Mouse (Mus musculus) left cerebral cortex, adult 2 months (tissue): Measurements from ENCODE around the gene Nedd4. TPM values are rescaled to one million over a fixed set of nuclear protein-coding genes. Genes with fewer than 3 reads are reported as not detected.

Experiments used
- DNase-seq, 2 experiments: peaks; one replicate each; pipeline ENCODE4 v3.0.0; 2021 to 2022; ENCODE audit warnings: low spot score in 2 of 2, mixed read lengths in 1 of 2; ENCODE audit errors: extremely low spot score in 1 of 2
- H3K27ac ChIP-seq: fragments of 200-600 bp; 2 replicates; pipeline ENCODE4 v1.8.1; 2022
- H3K4me3 ChIP-seq: fragments of 200-600 bp; 2 replicates; pipeline ENCODE4 v1.8.1; 2022
- CTCF ChIP-seq: fragments of 200-600 bp; IDR thresholded peaks from 2 replicates; pipeline ENCODE4 v1.8.1; 2022; ENCODE audit warnings: antibody characterized with exemption, mild to moderate bottlenecking, moderate library complexity
- intact Hi-C: fragments of 180-260 bp; cut with DNase I; formaldehyde crosslinking; loops from one replicate; pipeline ENCODE4 v1.15.1; 2025
- total RNA-seq, 2 experiments: library from RNA; stranded (reverse); gene quantifications; 2 replicates each; pipeline ENCODE4 v1.2.3; 2021

Gene Nedd4
- total RNA-seq, 2 experiments from 2014 or later: 268 to 283 TPM

DNA sequence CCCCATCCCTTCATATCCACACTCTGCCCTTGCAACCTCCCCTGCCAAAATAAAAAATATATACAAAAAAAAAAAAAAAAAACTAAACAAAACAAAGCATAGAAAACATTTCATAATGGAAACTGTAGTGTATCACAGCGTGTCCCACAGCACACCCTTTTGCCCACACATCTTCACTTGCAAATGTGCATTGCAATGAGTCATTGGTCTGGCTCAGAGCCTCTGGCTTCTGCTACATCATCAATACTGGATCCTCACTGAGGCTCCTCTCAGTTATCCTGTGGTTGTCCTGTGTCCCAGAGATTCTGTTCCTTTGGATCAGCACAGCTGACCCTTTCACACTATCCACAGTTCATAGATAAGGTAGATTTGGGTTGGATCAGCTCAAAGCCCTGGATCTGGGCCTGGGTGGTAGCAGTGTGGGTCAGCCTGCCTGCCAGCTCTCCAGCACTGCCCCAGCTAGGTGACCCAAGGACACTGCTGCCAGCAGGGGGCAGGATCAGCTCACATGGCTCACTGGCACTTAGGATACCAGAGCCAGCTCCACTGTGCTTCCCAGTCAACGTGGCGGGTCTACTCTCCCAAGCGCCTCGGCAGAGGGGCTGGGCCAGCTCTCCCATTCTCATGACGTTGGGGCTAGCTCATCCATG, 7.4 kb upstream of the Nedd4 start:
- no peak overlapping the region for H3K27ac ChIP-seq
- peak; percentile 53 to 65 for DNase-seq
- intact Hi-C loops: loop anchor here (1.0 kb wide), 1 partner anchor 18 kb away; no protein-coding TSS in a partner anchor
- TF ChIP-seq CTCF: peak; percentile 58
- no peak overlapping the region for H3K4me3 ChIP-seq

DNA sequence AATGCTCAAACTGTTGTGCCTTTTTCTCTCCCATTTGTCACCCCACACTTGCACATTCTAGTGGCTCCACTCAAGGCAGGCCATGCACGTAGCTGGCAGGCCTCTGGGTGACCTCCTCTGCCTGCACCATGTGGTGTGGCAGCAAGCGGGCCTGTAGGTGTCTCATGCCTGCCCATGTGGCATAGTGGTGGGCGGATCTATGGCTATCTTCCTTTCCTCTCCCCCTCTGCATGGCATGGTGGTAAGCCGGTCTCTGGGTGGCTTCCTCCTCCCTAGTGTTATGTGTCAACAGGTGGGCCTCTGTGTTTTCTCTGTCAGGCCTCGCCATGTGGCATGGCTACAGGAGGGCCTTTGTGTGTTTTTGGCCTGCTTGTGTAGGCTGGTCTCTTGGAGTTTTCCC, 6.5 kb upstream of the Nedd4 start:
- no peak overlapping the region for H3K27ac ChIP-seq
- TF ChIP-seq CTCF: no peak
- H3K4me3 ChIP-seq: no peak overlapping the region
- intact Hi-C loops: loop anchor here (1.0 kb wide), 1 partner anchor 17 kb away; no protein-coding TSS in a partner anchor
- DNase-seq: no peak

DNA sequence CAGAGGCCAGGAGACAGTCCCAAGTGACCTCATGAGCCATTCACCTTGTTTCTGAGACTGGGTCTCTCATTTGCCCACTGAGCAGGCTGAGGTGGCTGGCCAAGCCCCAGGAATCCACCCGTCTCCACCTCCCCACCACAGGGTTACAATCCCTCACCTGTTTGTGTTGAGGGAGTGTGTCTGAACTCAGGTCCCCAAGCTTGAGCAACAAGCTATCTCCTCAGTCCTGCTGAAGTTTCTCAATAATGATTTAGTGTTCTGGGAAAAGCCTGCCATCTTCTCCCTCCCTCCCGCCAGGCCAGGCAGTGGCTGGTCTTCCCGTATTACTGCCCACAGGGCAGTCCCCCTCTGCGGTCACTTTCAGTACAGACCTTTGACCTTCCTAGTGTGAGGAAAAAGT, 5.7 kb upstream of the Nedd4 start:
- Histone ChIP-seq H3K4me3 (no peak overlapping the region), H3K27ac (no peak overlapping the region)
- TF ChIP-seq CTCF: no peak
- intact Hi-C loops: no loop called here
- DNase-seq: no peak

DNA sequence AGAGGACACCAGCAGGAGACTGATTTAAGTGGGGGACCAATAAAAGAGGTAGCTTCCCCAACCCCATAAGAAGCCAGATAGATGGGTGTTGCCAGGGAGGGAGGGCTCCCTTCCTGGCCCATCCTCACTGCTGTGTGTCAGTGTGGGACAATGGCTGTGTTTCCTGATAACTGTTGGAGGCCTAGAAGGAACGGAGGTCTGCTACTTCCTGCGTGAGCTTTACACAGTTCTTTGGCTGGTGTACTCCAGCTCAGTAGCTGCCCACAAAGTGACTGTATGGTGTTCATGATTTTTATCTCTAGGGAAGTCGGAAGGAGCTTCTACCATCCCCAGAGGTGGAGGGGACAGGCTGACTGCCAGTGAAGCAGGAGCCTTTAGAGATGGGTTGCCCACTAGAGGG, 5.2 kb upstream of the Nedd4 start:
- Histone ChIP-seq H3K27ac (no peak overlapping the region), H3K4me3 (no peak overlapping the region)
- no peak for TF ChIP-seq CTCF
- DNase-seq: no peak
- intact Hi-C loops: no loop called here

DNA sequence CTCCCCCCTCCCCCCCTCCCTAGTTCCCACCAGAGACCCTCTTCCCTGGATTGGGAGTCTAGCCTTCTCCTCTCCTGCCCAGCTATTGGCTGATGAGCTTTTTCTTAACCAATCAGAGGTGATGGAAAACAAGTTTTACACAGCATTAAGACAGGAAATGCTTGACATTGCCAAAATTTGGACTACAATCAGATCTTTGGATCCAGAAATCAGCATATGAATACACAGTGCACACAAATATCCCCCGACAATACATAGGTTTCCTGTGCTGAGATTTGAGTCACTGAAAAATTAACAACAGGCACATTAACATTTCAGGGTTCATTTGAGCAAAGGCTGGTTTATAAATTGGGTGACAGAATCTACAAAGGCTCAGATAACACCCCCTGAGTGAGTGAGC, 4.5 kb upstream of the Nedd4 start:
- no peak overlapping the region for H3K4me3 ChIP-seq
- intact Hi-C loops: no loop called here
- DNase-seq: no peak
- no peak overlapping the region for H3K27ac ChIP-seq
- no peak for TF ChIP-seq CTCF

DNA sequence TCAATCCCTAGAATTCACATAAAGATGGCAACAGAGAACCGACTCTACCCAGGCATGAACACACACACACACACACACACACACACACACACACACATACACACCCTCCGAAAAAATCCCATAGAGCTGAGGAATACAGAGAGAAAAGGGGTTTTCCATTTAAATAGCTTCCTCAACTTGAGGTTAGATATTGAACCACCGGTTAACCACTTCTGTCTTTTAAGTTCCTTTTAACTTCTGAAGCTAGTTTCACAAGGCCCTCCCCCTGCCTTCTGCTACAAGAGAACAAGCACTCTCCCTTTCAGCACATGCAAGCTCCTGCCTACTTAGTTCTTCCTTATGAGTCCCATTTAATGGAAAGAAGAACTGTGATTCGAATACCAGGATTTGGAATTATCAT, 2.0 kb upstream of the Nedd4 start:
- H3K27ac ChIP-seq: no peak overlapping the region
- TF ChIP-seq CTCF: no peak
- intact Hi-C loops: loop anchor here (5.0 kb wide), 1 partner anchor 128 kb away; the partner anchor contains the start of gene Rfx7
- H3K4me3 ChIP-seq: no peak overlapping the region
- no peak for DNase-seq

DNA sequence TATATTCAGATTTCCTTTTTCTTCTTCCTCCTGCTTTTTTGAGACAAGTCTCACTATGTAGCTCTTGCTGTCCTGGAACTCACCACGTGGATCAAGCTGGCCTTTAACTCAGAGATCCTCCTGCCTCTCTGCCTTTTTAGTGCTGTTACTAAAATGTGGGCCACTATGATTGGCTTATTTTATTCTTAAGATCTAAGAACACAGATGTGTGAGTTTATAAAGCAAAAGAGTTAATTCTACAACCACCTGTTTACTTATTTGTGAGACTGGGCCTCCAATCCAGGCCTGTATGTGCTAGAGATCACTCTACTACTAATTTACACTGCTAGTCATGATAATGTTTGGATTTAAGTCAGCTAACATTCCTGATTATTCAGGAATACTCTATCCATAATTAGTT, 1.2 kb upstream of the Nedd4 start:
- no peak for DNase-seq
- no peak overlapping the region; the same call in 1 of the 2 replicates for H3K27ac ChIP-seq
- TF ChIP-seq CTCF: no peak
- intact Hi-C loops: loop anchor here (5.0 kb wide), 1 partner anchor 129 kb away; the partner anchor contains the start of gene Rfx7
- no peak overlapping the region for H3K4me3 ChIP-seq

DNA sequence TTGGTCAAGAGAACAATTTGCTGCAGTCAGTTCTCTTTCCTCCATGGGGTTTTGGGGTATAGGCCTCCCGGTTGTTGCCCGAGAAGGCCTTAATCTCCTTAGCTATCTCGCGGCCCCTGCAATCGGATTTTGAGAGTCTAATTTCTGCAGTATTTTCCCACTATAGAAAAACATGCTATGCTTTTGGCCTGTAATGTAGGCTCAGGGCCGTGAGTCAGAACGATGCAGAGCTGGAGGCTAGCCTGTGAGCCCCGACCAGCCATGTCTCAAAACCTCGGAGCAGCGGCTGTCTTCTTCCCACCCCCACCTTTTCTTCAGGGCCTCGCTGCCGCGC, 618 bp upstream of the Nedd4 start:
- intact Hi-C loops: loop anchor here (5.0 kb wide), 1 partner anchor 129 kb away; the partner anchor contains the start of gene Rfx7
- no peak for DNase-seq
- no peak for TF ChIP-seq CTCF
- peak overlapping the region; percentile 98 for H3K27ac ChIP-seq
- peak overlapping the region; percentile 84 for H3K4me3 ChIP-seq

DNA sequence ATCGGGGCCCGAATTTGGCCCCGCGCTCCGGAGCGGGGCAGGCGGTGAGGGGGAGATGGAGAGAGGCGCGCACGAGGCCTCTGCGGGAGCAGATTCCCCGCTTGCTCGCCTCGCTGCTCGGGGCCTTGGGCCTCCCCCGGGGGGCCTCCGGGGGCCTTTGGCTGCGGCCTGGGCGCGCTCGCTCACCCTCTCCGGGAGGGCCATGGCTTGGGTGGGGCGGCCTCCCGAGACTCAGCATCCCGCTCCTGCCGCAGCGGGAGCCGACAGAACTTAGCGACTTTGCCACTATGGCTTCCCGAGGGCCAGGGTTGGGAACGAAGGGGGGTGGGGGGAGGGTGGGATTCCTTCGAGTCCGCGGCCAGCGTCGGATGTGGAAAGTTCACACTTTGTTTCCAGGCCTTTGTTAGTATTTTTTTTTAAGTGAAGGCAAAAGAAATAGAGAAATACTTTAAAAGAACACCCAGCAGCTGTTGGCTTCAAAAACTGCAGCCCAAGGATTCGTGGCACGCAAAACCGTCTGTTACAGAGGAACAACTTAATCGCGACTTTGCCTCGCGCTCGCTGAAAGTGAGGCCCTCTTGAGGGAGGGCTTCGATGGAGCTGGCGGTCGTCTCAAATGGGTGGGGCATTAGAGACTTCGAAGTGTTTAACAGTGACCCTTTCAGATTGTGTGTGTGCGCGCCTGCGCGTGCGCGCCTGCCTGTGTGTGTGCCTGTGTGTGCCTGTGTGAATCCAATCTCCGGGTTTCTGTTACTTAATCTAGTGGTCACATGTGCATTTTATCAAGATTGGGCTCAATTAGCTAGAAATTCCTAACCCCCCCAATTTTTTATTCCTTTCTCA, 766 bp downstream of the Nedd4 start:
- DNase-seq: peak; percentile 40 to 70
- TF ChIP-seq CTCF: no peak
- intact Hi-C loops: loop anchor here (5.0 kb wide), 1 partner anchor 131 kb away; the partner anchor contains the start of gene Rfx7
- Histone ChIP-seq H3K27ac (peak overlapping the region; percentile 98), H3K4me3 (peak overlapping the region; percentile 84)

DNA sequence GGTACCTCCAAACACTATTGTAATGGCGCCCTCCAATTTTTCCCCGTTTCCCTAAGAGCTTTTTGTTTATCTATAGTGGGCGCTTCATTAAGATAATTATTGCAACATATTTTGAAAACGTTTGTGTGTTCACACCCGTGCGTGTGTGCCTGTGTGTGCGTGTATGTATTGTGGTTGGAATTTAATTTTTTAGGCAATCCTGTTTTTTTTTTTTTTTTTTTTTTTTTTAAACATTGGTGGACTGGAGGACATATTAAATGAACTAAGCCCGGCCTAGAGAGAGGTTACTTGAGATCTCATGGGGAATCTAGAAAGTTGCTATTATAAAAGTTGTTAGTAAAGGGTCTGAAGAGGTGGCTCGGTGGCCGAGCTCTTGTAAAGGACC, 1.4 kb downstream of the Nedd4 start:
- no peak for DNase-seq
- H3K4me3 ChIP-seq: peak overlapping the region; percentile 84

DNA sequence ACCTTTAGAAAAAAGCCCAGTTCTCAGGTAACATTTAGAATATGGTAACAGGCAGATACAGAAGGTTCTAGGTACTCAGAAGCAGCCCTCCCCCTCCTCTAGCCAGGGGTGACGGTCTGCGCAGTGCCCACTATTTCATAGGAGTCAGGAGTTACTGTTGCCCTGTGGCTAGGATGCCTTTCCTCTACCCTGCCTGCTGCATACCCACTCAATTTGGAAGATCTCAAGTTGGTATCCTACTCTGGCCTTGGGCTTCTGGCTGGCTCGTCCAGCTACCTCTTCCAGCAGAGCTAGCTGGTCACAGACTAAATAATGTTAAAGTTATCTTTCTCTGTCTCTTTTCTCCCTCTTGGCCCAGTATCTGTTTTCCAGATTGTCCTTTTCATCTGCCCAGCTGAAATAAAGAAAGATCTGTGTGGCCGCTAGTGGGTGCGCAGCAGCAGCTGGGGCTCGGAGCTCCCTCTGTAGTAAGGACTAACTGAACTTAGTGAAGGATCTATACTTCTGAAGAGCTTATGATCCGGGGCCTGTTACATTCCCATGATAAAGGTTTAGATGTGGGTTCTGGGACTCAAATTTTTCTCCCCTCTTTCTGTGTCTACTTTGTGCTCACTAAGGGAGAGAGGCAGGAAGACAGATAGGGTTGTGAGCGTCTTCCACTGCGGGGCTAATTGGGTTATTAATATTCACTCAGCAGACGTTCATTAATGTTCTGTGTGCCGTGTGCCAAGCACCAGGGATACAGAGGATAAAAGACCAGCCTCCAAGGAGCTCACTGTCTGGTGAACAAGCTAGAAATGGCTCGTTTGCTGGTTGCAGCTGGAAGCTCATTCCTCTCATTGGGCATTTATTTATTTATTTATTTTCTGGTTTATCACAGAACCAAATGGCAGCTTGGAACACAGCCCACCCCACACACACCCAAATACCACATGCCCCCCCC, 2.5 kb downstream of the Nedd4 start:
- TF ChIP-seq CTCF: peak; percentile 41
- H3K4me3 ChIP-seq: peak overlapping the region; percentile 32
- DNase-seq: no peak
- peak overlapping the region; percentile 2; the same call in 1 of the 2 replicates for H3K27ac ChIP-seq
- intact Hi-C loops: loop anchor here (5.0 kb wide), 1 partner anchor 132 kb away; the partner anchor contains the start of gene Rfx7

More for the DNA sequence above, 1.4 kb downstream of the Nedd4 start:
- intact Hi-C loops: loop anchor here (5.0 kb wide), 1 partner anchor 131 kb away; the partner anchor contains the start of gene Rfx7
- H3K27ac ChIP-seq: peak overlapping the region; percentile 98
- no peak for TF ChIP-seq CTCF
